Mouse (Mus musculus): Measurements from ENCODE around the gene Tas2r106. TPM values are rescaled to one million over a fixed set of nuclear protein-coding genes. Genes with fewer than 3 reads are reported as not detected.

Gene Tas2r106
- not detected for polyA plus RNA-seq (2014; fragmentation: Illumina TruSeq; extraction: RNeasy Lipid Tissue Mini Kit (QIAGEN cat#74804); ENCODE audit: low read depth, low replicate concordance)

DNA sequence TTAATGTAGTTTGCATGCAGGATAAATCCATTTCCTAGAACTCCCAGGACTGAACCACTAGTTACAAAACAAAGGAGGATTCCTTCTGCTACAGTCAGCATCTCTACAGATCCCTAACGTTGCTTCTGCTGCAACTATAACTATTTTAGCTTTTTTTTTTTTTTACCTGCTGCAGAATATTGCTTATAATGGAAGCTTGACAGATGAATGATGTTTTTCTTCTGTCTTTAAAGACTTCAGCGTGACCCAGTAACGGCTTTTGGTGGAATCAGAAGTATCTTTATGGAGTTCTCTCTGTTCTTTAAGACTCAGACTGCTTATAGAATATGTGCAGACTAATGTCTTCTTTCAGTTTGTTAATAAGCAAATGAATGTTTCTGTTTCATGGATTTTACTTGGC, at the start of gene Tas2r106:
TSS of gene Tas2r106 (minus strand) at position 101 of the 400 bp plus-strand sequence.

DNA sequence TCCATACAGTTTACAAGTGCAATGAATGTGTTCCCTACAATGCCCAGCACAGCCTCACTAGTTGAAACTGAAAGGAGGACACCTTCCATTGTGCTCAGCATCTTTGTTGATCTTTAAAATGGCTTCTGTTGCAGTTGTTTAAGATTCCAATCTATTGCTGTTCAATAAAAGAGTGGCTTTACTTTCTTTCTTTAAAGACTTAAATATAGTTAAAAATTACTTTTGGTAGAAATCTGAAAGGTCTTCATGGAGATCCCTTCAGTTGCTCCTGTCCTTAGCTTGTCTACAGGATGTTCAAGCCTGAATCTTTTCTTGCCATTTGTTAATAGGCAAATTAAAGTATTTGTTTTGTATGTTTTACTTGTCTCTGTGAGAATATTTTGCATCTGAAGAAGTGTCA, 11.3 kb upstream of the Tas2r106 start, which contains the start of gene Tas2r114:
TSS of gene Tas2r114 (minus strand) at position 101 of the 400 bp plus-strand sequence.

DNA sequence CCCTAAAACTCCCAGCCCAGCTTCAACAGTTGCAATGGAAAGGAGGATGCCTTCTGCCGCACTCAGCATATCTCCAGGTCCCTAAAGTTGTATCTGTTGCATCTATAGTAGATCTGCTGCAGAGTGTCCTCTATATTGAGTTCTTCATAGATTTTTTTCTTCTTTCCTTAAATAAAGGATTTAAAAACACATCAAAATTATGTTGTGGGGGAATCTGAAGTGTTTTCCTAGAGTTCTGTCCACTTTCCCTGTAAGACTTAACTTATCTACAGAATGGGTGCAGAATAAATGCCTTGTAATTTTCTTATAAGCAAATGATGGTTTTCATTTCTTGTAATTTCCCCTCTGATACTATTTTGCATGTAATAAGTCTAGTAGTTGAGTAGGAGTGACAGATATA, 8.7 kb upstream of the Tas2r106 start, which contains the start of gene Tas2r105:
TSS of gene Tas2r105 (minus strand) at position 101 of the 400 bp plus-strand sequence.

DNA sequence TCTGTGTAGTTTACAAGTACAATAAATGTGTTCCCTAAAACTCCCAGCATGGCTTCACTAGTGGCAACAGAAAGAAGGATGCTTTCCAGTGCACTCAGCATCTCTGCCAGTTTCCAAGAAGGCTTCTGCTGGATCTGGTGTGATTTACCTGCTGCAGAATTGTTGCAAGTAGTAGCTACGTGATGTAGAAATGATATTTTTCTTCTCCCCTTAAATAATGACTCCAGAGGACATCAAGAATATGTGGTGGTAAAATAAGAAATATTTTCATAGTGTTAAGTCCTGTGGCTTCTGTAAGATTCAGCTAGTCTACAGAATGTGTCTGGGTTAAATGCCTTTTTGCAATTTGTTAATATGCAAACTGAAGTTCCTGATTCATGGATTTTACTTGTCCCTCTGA, 7.0 kb upstream of the Tas2r106 start, which contains the start of gene Tas2r104:
TSS of gene Tas2r104 (minus strand) at position 101 of the 400 bp plus-strand sequence.

DNA sequence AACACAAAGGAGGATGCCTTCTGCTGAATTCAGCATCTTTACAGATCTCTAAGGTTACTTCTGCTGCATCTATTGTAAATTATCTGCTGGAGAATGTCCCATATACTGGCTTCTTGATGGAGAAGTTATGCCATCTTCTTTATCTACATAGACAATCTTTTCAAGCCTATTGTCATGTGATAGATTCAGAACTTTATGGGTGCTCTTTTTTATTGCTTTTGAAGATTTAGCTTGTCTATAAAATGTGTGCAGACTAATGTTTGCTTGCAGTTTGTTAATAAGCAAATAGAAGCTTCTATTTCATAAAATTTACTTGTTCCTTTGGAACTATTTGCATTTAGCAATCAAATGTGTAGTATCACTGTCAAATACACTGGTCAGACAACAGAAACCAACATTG, 18.6 kb downstream of the Tas2r106 start, which contains the start of gene Tas2r107:
TSS of gene Tas2r107 (minus strand) at position 101 of the 400 bp plus-strand sequence.

DNA sequence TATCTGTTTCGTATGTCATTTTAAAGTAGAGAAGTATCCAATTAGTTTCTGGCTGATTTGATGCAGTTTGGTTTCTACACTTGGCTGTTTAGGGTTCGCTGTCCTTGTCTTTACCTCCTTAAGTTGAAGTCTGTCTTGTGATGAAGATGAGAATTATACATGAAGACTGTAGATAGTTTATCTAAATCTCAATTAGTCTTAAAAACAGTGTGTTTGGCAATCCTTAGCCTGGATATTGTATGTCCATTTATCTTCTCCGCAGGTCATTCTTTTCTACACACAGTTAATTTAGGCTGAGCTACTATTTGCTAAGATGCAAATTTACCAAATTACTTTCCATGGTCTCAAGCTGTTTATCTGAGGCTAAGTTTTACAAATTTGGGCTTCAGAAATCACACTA, 47.9 kb downstream of the Tas2r106 start, which contains the start of gene Tas2r130:
TSS of gene Tas2r130 (minus strand) at position 101 of the 400 bp plus-strand sequence.

Other genes starting within 250 kb of the Tas2r106 start
- not detected for gene 5430401F13Rik, start 192.5 kb downstream of the Tas2r106 start, polyA plus RNA-seq (2014; fragmentation: Illumina TruSeq; extraction: RNeasy Lipid Tissue Mini Kit (QIAGEN cat#74804); ENCODE audit: low read depth, low replicate concordance)
- not detected for gene Gm6619, start 192.5 kb downstream of the Tas2r106 start, polyA plus RNA-seq (2014; fragmentation: Illumina TruSeq; extraction: RNeasy Lipid Tissue Mini Kit (QIAGEN cat#74804); ENCODE audit: low read depth, low replicate concordance)
- gene Tas2r130, start 48.0 kb downstream of the Tas2r106 start, polyA plus RNA-seq (2014; fragmentation: Illumina TruSeq; extraction: RNeasy Lipid Tissue Mini Kit (QIAGEN cat#74804); ENCODE audit: low read depth, low replicate concordance) = not detected
- gene Tas2r107, start 18.7 kb downstream of the Tas2r106 start, polyA plus RNA-seq (2014; fragmentation: Illumina TruSeq; extraction: RNeasy Lipid Tissue Mini Kit (QIAGEN cat#74804); ENCODE audit: low read depth, low replicate concordance) = not detected
- not detected for gene Tas2r104, start 6.9 kb upstream of the Tas2r106 start, polyA plus RNA-seq (2014; fragmentation: Illumina TruSeq; extraction: RNeasy Lipid Tissue Mini Kit (QIAGEN cat#74804); ENCODE audit: low read depth, low replicate concordance)
- not detected for gene Tas2r105, start 8.6 kb upstream of the Tas2r106 start, polyA plus RNA-seq (2014; fragmentation: Illumina TruSeq; extraction: RNeasy Lipid Tissue Mini Kit (QIAGEN cat#74804); ENCODE audit: low read depth, low replicate concordance)
- gene Tas2r114, start 11.2 kb upstream of the Tas2r106 start, polyA plus RNA-seq (2014; fragmentation: Illumina TruSeq; extraction: RNeasy Lipid Tissue Mini Kit (QIAGEN cat#74804); ENCODE audit: low read depth, low replicate concordance) = not detected

Measured in sigmoid colon, adult 10 weeks (tissue).